Mouse (Mus musculus) myocyte (in vitro differentiated cells): ENCODE results near the gene Kcnk12.

Source experiments
- CEBPB ChIP-seq: IDR thresholded peaks from 2 replicates; pipeline ENCODE4 v1.6.1; 2011; ENCODE audit warnings: mild to moderate bottlenecking, moderate library complexity; ENCODE audit not compliant: poor library complexity, insufficient read depth, severe bottlenecking
- E2F4 ChIP-seq: IDR thresholded peaks from one replicate; pipeline ENCODE4 v1.6.1; 2011; ENCODE audit warnings: mild to moderate bottlenecking, control low read depth, moderate library complexity; ENCODE audit not compliant: insufficient read depth
- MAX ChIP-seq: IDR thresholded peaks from one replicate; pipeline ENCODE4 v1.6.1; 2011; ENCODE audit warnings: low read depth, mild to moderate bottlenecking, control low read depth
- MYOD1 ChIP-seq, 3 experiments: IDR thresholded peaks; one replicate each; pipeline ENCODE4 v1.6.1; 2011; ENCODE audit warnings: control low read depth in 2 of 3, low read depth in 2 of 3, mild to moderate bottlenecking in 2 of 3, moderate library complexity in 1 of 3; ENCODE audit not compliant: insufficient read length in 2 of 3, control insufficient read depth in 1 of 3
- POLR2A ChIP-seq: IDR thresholded peaks from one replicate; pipeline ENCODE4 v1.6.1; 2011; ENCODE audit warnings: low read depth, mild to moderate bottlenecking, control low read depth, moderate library complexity; ENCODE audit not compliant: insufficient read length
- POLR2AphosphoS2 ChIP-seq: IDR thresholded peaks from one replicate; pipeline ENCODE4 v1.6.1; 2011; ENCODE audit warnings: low read depth, control low read depth; ENCODE audit not compliant: insufficient read length
- REST ChIP-seq: IDR thresholded peaks from one replicate; pipeline ENCODE4 v1.6.1; 2011; ENCODE audit warnings: mild to moderate bottlenecking, control low read depth, moderate library complexity; ENCODE audit not compliant: insufficient read depth, insufficient read length
- SRF ChIP-seq: IDR thresholded peaks from one replicate; pipeline ENCODE4 v1.6.1; 2011; ENCODE audit warnings: low read depth; ENCODE audit not compliant: control insufficient read depth, insufficient read length
- TCF12 ChIP-seq: IDR thresholded peaks from one replicate; pipeline ENCODE4 v1.6.1; 2011; ENCODE audit warnings: mild to moderate bottlenecking, control low read depth; ENCODE audit not compliant: poor library complexity, insufficient read depth, severe bottlenecking
- USF1 ChIP-seq: IDR thresholded peaks from one replicate; pipeline ENCODE4 v1.6.1; 2011; ENCODE audit warnings: low read depth, mild to moderate bottlenecking, control low read depth, moderate library complexity

DNA sequence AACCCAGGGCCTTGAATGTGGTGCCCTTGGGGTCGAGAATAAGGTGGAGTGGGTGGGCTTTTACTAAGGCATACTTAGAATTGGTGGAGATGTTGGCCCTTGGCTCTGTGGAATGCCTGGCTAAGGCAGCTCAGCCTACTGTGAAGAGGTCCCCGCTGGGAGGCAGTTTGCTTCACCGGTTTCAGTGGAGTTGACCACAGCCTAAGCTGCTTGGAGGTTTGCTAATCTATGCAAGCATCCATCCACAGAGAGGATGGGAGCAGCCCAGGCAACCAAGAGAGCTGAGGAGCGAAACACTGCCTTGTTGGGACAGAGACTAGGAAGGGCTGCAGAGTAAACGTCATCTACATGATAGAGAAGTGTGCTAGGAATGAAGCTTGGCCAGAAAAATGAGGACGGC, 101.0 kb downstream of the Kcnk12 start:
- no peak for TF ChIP-seq POLR2A
- TF ChIP-seq CEBPB = no peak
- TF ChIP-seq E2F4 = no peak
- TF ChIP-seq SRF = no peak
- no peak for TF ChIP-seq REST
- TF ChIP-seq USF1 = no peak
- no peak for TF ChIP-seq TCF12
- no peak for TF ChIP-seq MAX
- no peak for TF ChIP-seq POLR2AphosphoS2
- TF ChIP-seq MYOD1 (IDR thresholded peaks at IDR 0.05; ENCODE audit: control insufficient read depth in 1 of 3, insufficient read length in 2 of 3, low read depth in 2 of 3) = no peak
